Mouse (Mus musculus) urinary bladder, adult 2 months (tissue): ENCODE results near the gene AW011738. TPM values are rescaled to one million over a fixed set of nuclear protein-coding genes. Genes with fewer than 3 reads are reported as not detected.

Experiments used
- DNase-seq: peaks from one replicate; pipeline ENCODE4 v3.0.0; 2022; ENCODE audit warnings: low spot score
- polyA plus RNA-seq: library from polyadenylated mRNA; depleted of rRNA; stranded (reverse); fragments of >200 nt; gene quantifications from 2 replicates; pipeline ENCODE4 v1.2.3, GENCODE M21; 2012; rRNA removed

Gene AW011738
- polyA plus RNA-seq, 1 experiment: 3.0 TPM

DNA sequence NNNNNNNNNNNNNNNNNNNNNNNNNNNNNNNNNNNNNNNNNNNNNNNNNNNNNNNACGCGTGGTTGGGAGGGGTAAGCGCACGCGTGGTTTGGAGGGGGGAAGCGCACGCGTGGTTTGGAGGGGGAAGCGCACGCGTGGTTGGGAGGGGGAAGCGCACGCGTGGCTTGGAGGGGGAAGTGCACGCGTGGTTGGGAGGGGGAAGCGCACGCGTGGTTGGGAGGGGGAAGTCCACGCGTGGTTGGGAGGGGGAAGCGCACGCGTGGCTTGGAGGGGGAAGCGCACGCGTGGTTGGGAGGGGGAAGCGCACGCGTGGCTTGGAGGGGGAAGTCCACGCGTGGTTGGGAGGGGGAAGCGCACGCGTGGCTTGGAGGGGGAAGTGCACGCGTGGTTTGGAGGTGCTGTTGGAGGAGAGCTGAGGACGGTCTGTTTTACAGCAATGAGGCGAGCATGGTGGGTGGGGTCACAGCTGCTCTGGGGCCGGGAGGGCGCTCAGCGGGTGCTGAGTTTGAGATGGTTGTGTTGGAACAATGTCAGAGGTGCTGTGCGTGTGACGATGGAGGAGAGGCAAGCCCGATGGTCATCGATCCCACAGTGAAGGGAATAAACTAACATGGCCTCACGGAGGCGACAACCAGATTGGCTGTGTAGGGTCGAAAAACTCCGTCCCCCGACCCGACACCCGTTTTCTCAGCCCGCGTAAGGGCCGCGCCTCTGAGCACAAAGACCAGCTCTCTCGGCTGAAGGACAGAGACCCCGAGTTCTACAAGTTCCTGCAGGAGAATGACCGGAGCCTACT lies 33.7 kb downstream of the AW011738 start:
- DNase-seq: no peak

DNA sequence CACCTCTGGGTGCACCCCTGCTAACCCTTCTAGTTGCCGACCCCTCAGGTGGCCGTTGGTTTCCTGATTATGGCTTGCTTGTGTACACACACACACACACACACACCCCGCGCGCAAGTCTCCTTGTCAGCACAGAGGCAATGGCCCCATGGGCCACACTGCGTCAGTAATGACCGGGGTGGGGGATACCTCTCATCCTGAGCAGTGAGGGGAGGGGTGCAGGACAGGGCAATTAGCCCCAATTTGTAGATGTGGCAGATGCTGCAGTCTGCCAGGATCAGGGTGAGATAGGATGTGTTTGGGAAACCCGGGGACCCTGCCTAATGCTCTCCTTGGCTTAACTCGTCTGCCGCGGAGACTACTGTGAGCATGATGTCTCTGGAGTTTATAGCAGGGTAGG lies 46.5 kb downstream of the AW011738 start:
- DNase-seq: no peak

DNA sequence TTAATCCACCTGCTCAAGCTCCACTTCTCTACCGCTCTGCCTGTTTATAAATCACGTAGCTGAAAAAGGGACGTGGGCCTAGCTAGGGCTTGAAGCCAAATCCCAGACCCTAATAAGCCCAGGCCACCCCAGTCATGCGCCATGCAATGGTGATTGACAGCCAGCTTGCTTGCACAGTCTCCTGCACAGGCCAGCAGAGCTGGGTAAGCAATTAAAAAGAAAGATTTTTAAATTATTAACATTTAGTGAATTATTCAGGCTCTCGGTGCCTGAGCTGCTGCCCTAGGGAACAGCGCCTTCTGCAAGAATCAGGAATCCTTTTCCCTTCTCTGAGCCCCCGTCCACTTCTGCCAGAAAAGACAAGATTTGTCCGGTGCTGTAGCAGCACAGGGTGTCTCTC lies 48.0 kb downstream of the AW011738 start:
- DNase-seq: no peak

DNA sequence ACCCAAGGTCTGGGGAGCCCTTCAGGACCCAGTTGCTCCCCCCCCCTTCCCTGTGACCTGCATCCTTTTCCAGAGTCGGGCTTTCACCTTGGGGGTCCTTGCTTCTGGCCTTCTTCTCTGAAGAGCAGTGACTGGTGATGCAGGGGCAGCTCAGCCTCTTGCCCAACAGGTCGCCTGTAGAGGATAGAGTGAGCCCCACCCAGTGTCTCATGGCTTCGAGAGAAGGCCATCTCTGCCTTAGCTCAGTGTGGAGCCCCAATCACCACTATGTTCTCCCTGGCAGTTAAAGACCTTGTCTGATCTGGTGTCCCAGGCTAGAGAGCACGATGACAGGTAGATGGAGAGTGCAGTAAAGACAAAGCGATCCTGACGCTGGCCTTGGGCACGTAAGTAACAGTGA lies 49.0 kb downstream of the AW011738 start:
- no peak for DNase-seq

GRCm38 (mm10) chr4:156252619-156253018 lies 49.5 kb downstream of the AW011738 start:
- no peak for DNase-seq

DNA sequence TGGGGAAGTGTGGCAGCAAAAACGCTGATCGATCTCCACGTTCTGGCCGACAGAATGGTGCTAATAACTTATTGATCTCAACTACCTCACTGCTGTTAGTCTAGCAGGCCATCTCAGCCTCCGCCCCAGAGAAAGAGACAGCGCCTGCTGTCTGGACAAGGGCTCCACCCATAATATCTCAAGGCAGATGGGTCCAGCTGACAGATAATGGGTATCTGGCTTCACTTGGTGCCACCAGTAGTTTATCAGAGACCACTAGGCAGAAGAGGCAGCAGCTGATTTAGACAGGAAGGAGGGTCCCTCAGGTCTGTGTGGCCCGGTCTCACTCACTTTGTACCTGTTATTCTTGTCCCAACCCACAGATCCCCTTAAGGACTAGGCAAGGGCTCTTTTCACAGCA lies 49.9 kb downstream of the AW011738 start:
- DNase-seq: no peak

- DNase-seq: no peak
These were observed 51.4 kb downstream of the AW011738 start for GRCm38 (mm10) chr4:156254361-156255077.

Other genes starting within 250 kb of the AW011738 start
- 27.5 and 29.9 TPM in 2 replicates for gene C1qtnf12, start 241.0 kb upstream of the AW011738 start, polyA plus RNA-seq
- gene B3galt6, start 210.7 kb upstream of the AW011738 start, polyA plus RNA-seq: 5.3 and 6.1 TPM in 2 replicates
- 75.8 and 106 TPM in 2 replicates for gene Sdf4, start 210.4 kb upstream of the AW011738 start, polyA plus RNA-seq
- 3.0 and 3.9 TPM in 2 replicates for gene Tnfrsf4, start 189.5 kb upstream of the AW011738 start, polyA plus RNA-seq
- gene Tnfrsf18, start 177.1 kb upstream of the AW011738 start, polyA plus RNA-seq: 2.1 and 3.4 TPM in 2 replicates
- gene Ttll10, start 143.9 kb upstream of the AW011738 start, polyA plus RNA-seq: 16.3 and 18.2 TPM in 2 replicates
- 19.0 and 22.4 TPM in 2 replicates for gene 9430015G10Rik, start 93.3 kb upstream of the AW011738 start, polyA plus RNA-seq
- gene Rnf223, start 72.8 kb upstream of the AW011738 start, polyA plus RNA-seq: 2.7 and 3.5 TPM in 2 replicates
- gene Agrn, start 5.8 kb upstream of the AW011738 start, polyA plus RNA-seq: 124 and 139 TPM in 2 replicates
- 15.0 and 15.6 TPM in 2 replicates for gene Isg15, start 2.5 kb upstream of the AW011738 start, polyA plus RNA-seq
- 0.10 and 0.18 TPM in 2 replicates for gene Perm1, start 12.6 kb downstream of the AW011738 start, polyA plus RNA-seq
- gene Plekhn1, start 31.6 kb downstream of the AW011738 start, polyA plus RNA-seq: 86.6 and 88.2 TPM in 2 replicates
- 57.9 and 67.2 TPM in 2 replicates for gene Noc2l, start 32.7 kb downstream of the AW011738 start, polyA plus RNA-seq
- 0.21 and 0.22 TPM in 2 replicates for gene Samd11, start 52.4 kb downstream of the AW011738 start, polyA plus RNA-seq
- not detected in 2 replicates for gene Vmn2r-ps159, start 127.8 kb downstream of the AW011738 start, polyA plus RNA-seq